Mouse (Mus musculus): ENCODE data around the gene Farp1.

GRCm38 (mm10) chr14:121058481-121058880 lies 23.5 kb downstream of the Farp1 start:
- TF ChIP-seq POLR2A (IDR thresholded peaks at IDR 0.05; ENCODE audit: borderline replicate concordance, extremely low read depth, insufficient read depth, insufficient read length, poor library complexity, severe bottlenecking) (no peak), CTCF (IDR thresholded peaks at IDR 0.05; ENCODE audit: borderline replicate concordance, extremely low read depth, insufficient read depth, insufficient read length) (no peak)
